Mouse (Mus musculus) megakaryocyte, embryonic 14.5 days (primary cell): ENCODE results near the gene Saa4.

ENCODE experiments used
- FLI1 ChIP-seq: IDR thresholded peaks from 2 replicates; pipeline ENCODE4 v1.6.1; 2012; ENCODE audit warnings: low read length, inconsistent platforms, mixed read lengths
- GATA1 ChIP-seq: IDR thresholded peaks from 3 replicates; pipeline ENCODE4 v1.6.1; 2012; ENCODE audit warnings: mixed read lengths, low read length, inconsistent platforms, borderline replicate concordance

DNA sequence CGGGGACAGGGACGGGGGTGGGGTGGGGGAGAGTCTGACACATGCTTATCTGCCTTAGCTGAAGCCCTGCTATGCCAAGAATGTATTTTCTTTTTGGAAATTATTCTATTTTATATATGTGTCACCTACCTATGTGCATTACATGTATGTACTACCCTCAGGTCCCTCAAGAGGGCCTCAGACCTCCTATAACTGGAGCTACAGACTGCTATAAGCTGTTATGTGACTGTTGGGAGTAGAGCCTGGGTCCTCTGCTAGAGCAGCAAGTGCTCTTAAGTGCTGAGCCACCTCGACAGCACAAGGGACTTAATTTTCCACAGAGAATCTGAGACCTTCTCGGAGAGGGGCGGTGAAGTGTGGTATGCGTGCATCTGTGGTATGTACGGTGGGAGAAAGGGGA, 36.0 kb upstream of the Saa4 start:
- TF ChIP-seq FLI1, result no peak
- TF ChIP-seq GATA1, result no peak
